Comparison of ENCODE assay signal across 13 mouse cellular contexts in genomic region chr6:99845508-99845846, GRCm38 (mm10).
DNase-seq lines count a peak whose midpoint lies in the region; ATAC-seq and TF ChIP-seq lines count a peak whose summit lies in the region.
"Had no signal": no experiment of that assay in that cellular context is flagged by ENCODE, and none has a peak within 500 bp of the region (broad histone marks: within the 10 kb centered on the region; RNA-seq: fewer than 3 reads in every experiment).

No protein-coding gene starts in this region.

- ATAC-seq in forebrain, embryonic 11.5 days (replicated peaks; ENCODE audit: low FRiP score): peak; percentile 72
- ATAC-seq in forebrain, postnatal 0 days: no peak
- ATAC-seq in midbrain, embryonic 13.5 days: peak; percentile 66; the same call in 1 of the 2 replicates
- ATAC-seq in midbrain, postnatal 0 days (ENCODE audit: low FRiP score): no peak
- ATAC-seq in forebrain, embryonic 13.5 days: 0 out of 2 replicates have a peak, but pooled peaks have one; percentile 32
- ATAC-seq: liver, postnatal 0 days had no signal

- no peak for DNase-seq in forebrain, embryonic 11.5 days (ENCODE audit: low spot score)
- no peak for DNase-seq in forebrain, postnatal 0 days
- DNase-seq in midbrain, postnatal 0 days (ENCODE audit: low spot score): no peak
- DNase-seq in retina, embryonic 14.5 days (ENCODE audit: low spot score): peak; percentile 75
- no peak for DNase-seq in right cerebral cortex, postnatal 10 days (ENCODE audit: low spot score in 2 of 2)
- DNase-seq in natural killer cell, adult 2 months (ENCODE audit: low spot score in 2 of 2): no peak
- DNase-seq: cerebellum, postnatal 14 days; heart, adult 11 months; kidney, adult 2 months; liver, postnatal 0 days had no signal

- H3K27ac ChIP-seq in forebrain, embryonic 11.5 days (ENCODE audit: low read depth, low read length): no peak overlapping the region
- H3K27ac ChIP-seq in forebrain, postnatal 0 days (ENCODE audit: low read depth, low read length): no peak overlapping the region
- H3K27ac ChIP-seq in midbrain, embryonic 13.5 days: no peak overlapping the region
- no peak overlapping the region for H3K27ac ChIP-seq in midbrain, postnatal 0 days (ENCODE audit: low read depth, low read length)
- no peak overlapping the region for H3K27ac ChIP-seq in forebrain, embryonic 13.5 days

- H3K36me3 ChIP-seq in forebrain, embryonic 11.5 days (ENCODE audit: control insufficient read depth, insufficient read depth, low read length): no peaks in the 10 kb centered on the region
- no peaks in the 10 kb centered on the region for H3K36me3 ChIP-seq in forebrain, postnatal 0 days (ENCODE audit: insufficient read depth)
- H3K36me3 ChIP-seq in midbrain, embryonic 13.5 days: no peaks in the 10 kb centered on the region
- H3K36me3 ChIP-seq in midbrain, postnatal 0 days (ENCODE audit: insufficient read depth, low read length): no peaks in the 10 kb centered on the region
- no peaks in the 10 kb centered on the region for H3K36me3 ChIP-seq in forebrain, embryonic 13.5 days (ENCODE audit: poor library complexity, severe bottlenecking)
- H3K36me3 ChIP-seq: G1E had no signal

- H3K27me3 ChIP-seq in forebrain, embryonic 11.5 days (ENCODE audit: control insufficient read depth, insufficient read depth, low read length): no peaks in the 10 kb centered on the region
- no peaks in the 10 kb centered on the region for H3K27me3 ChIP-seq in forebrain, postnatal 0 days (ENCODE audit: insufficient read depth, low read length)
- peaks cover 4% of the 10 kb centered on the region; the same call in 1 of the 2 replicates for H3K27me3 ChIP-seq in midbrain, embryonic 13.5 days
- peaks cover 5% of the 10 kb centered on the region; the same call in 1 of the 2 replicates for H3K27me3 ChIP-seq in midbrain, postnatal 0 days (ENCODE audit: insufficient read depth, low read length)
- H3K27me3 ChIP-seq in forebrain, embryonic 13.5 days: no peaks in the 10 kb centered on the region; the same call in 1 of the 2 replicates

- TF ChIP-seq CTCF in forebrain, postnatal 0 days (IDR thresholded peaks at IDR 0.05; ENCODE audit: low read depth): no peak
- TF ChIP-seq CTCF in midbrain, postnatal 0 days (IDR thresholded peaks at IDR 0.05): no peak

- H3K4me2 ChIP-seq in forebrain, embryonic 11.5 days (ENCODE audit: low read depth, low read length, severe bottlenecking): no peak overlapping the region
- H3K4me2 ChIP-seq in forebrain, postnatal 0 days (ENCODE audit: low read depth): no peak overlapping the region
- H3K4me2 ChIP-seq in midbrain, embryonic 13.5 days (replicated peaks): no peak overlapping the region
- no peak overlapping the region for H3K4me2 ChIP-seq in midbrain, postnatal 0 days (ENCODE audit: low read depth, low read length, poor library complexity, severe bottlenecking)
- no peak overlapping the region for H3K4me2 ChIP-seq in forebrain, embryonic 13.5 days

- no peak overlapping the region for H3K4me3 ChIP-seq in forebrain, embryonic 11.5 days (ENCODE audit: low read depth, low read length)
- no peak overlapping the region for H3K4me3 ChIP-seq in forebrain, postnatal 0 days (ENCODE audit: low read depth, low read length)
- no peak overlapping the region for H3K4me3 ChIP-seq in midbrain, embryonic 13.5 days (replicated peaks)
- H3K4me3 ChIP-seq in midbrain, postnatal 0 days (ENCODE audit: low read depth, low read length): no peak overlapping the region
- no peak overlapping the region for H3K4me3 ChIP-seq in forebrain, embryonic 13.5 days

- 33% methylated on average over 4 of the region's 4 CpGs for WGBS in forebrain, embryonic 11.5 days
- 26% methylated on average over 4 of the region's 4 CpGs for WGBS in forebrain, postnatal 0 days
- WGBS in midbrain, embryonic 13.5 days: 29% methylated on average over 4 of the region's 4 CpGs
- WGBS in midbrain, postnatal 0 days: 42% methylated on average over 4 of the region's 4 CpGs
- 21% methylated on average over 4 of the region's 4 CpGs for WGBS in forebrain, embryonic 13.5 days

- peaks cover 8% of the 10 kb centered on the region; the same call in 1 of the 2 replicates for H3K4me1 ChIP-seq in forebrain, embryonic 11.5 days (replicated peaks; ENCODE audit: control insufficient read depth, insufficient read depth, low read length)
- 0 out of 2 replicates have a peak, but pooled peaks cover 4% of the 10 kb centered on the region for H3K4me1 ChIP-seq in forebrain, postnatal 0 days (ENCODE audit: insufficient read depth)
- H3K4me1 ChIP-seq in midbrain, embryonic 13.5 days (replicated peaks): peaks cover 16% of the 10 kb centered on the region
- no peaks in the 10 kb centered on the region for H3K4me1 ChIP-seq in midbrain, postnatal 0 days (ENCODE audit: insufficient read depth, low read length)
- H3K4me1 ChIP-seq in forebrain, embryonic 13.5 days: peaks cover 28% of the 10 kb centered on the region

- H3K9ac ChIP-seq in forebrain, embryonic 11.5 days (ENCODE audit: low read length): no peak overlapping the region
- no peak overlapping the region for H3K9ac ChIP-seq in forebrain, postnatal 0 days
- H3K9ac ChIP-seq in midbrain, embryonic 13.5 days (replicated peaks): no peak overlapping the region
- no peak overlapping the region for H3K9ac ChIP-seq in midbrain, postnatal 0 days (replicated peaks; ENCODE audit: low read length, poor library complexity, severe bottlenecking)
- H3K9ac ChIP-seq in forebrain, embryonic 13.5 days: no peak overlapping the region
- H3K9ac ChIP-seq: liver, postnatal 0 days had no signal

- no peaks in the 10 kb centered on the region for H3K9me3 ChIP-seq in forebrain, embryonic 11.5 days (ENCODE audit: control insufficient read depth, low read length)
- H3K9me3 ChIP-seq in forebrain, postnatal 0 days (ENCODE audit: low read length): no peaks in the 10 kb centered on the region
- no peaks in the 10 kb centered on the region for H3K9me3 ChIP-seq in midbrain, embryonic 13.5 days
- no peaks in the 10 kb centered on the region for H3K9me3 ChIP-seq in midbrain, postnatal 0 days (ENCODE audit: low read length)
- no peaks in the 10 kb centered on the region for H3K9me3 ChIP-seq in forebrain, embryonic 13.5 days (replicated peaks)

Comparison
In these comparisons a context has a peak if more than half of its experiments do, and no peak if none do; other contexts are left out.
1. ATAC-seq: peak in forebrain, embryonic 11.5 days (single experiment), midbrain, embryonic 13.5 days (single experiment) and forebrain, embryonic 13.5 days (single experiment); none in forebrain, postnatal 0 days (single experiment) and midbrain, postnatal 0 days (single experiment).